Mouse (Mus musculus): ENCODE data around the gene Mmp14. TPM values are rescaled to one million over a fixed set of nuclear protein-coding genes. Genes with fewer than 3 reads are reported as not detected.

The Mmp14 gene
- polyA plus RNA-seq, 1 experiment = 118 TPM

DNA sequence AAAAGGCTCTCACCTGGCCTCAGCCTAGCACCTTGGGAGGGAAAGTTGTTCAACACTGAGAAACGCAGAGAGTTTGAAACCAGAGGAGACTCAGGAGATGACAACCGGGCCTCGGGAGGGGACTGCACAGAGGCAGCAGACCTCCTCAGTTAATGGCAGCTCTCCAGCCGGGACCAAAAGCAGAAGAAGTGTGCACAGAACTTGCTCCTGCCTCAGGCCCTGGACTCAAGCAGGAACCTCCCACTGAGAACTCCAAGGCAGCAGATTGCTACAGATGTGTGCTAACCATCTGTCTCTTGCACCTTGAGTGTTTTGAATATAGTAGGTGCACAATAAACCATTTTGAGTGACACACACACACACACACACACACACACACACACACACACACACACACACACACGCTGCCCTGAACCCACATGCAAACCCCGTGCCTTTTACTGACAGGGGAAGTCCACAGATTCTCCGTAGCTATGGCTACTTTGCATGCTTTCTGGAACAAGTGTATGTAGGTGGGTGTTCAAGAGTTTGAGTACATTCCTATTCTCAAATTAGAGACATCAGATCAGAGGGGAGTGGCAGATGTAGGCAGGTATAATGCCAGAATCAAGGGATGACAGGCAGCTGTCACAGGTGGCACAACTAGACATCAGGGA, 33.4 kb upstream of the Mmp14 start:
- Histone ChIP-seq H3K79me2 (ENCODE audit: control insufficient read depth, insufficient read depth) (no peaks in the 10 kb centered on the region), H3K79me3 (ENCODE audit: low read depth) (no peaks in the 10 kb centered on the region), H3ac (ENCODE audit: control insufficient read depth, insufficient read length, low read depth) (no peak overlapping the region), H3K4me3 (ENCODE audit: insufficient read depth, poor library complexity, severe bottlenecking) (no peak overlapping the region), H3K27me3 (ENCODE audit: control insufficient read depth, insufficient read depth, insufficient read length) (no peaks in the 10 kb centered on the region), H3K36me3 (ENCODE audit: control insufficient read depth, insufficient read depth) (no peaks in the 10 kb centered on the region)
- TF ChIP-seq USF1 (IDR thresholded peaks at IDR 0.05; ENCODE audit: low read depth) (no peak), CTCF (IDR thresholded peaks at IDR 0.05; ENCODE audit: control insufficient read depth, insufficient read depth, insufficient read length) (no peak), CEBPB (IDR thresholded peaks at IDR 0.05; ENCODE audit: low read depth) (no peak)

DNA sequence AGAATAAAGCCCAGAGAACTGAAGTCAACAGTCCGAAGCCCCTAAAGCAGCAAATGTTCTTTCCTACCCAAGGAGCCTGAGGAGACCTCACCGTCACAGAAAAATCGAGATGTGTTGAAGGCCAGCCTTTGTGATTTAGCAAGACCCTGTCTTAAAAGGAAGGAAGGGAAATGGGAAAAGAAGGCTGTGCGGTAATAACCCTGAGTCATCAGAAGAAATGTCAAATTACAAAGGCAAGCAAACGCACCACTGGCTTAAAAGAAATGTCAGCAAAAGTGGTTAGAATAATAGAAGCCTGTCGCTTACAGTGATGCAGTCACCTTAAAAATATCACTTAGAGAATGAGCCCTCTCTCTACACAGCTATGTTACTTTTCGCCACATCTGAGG, 32.9 kb upstream of the Mmp14 start:
- TF ChIP-seq MAX (IDR thresholded peaks at IDR 0.05) (no peak), USF1 (IDR thresholded peaks at IDR 0.05; ENCODE audit: low read depth) (no peak), FOSL1 (IDR thresholded peaks at IDR 0.05; ENCODE audit: insufficient read depth, low read length, poor library complexity, severe bottlenecking) (no peak), CEBPB (IDR thresholded peaks at IDR 0.05; ENCODE audit: low read depth) (no peak), MYOG (IDR thresholded peaks at IDR 0.05; ENCODE audit: control insufficient read depth, extremely low read depth, insufficient read length) (no peak), CTCF (IDR thresholded peaks at IDR 0.05; ENCODE audit: control insufficient read depth, insufficient read depth, insufficient read length) (no peak)

DNA sequence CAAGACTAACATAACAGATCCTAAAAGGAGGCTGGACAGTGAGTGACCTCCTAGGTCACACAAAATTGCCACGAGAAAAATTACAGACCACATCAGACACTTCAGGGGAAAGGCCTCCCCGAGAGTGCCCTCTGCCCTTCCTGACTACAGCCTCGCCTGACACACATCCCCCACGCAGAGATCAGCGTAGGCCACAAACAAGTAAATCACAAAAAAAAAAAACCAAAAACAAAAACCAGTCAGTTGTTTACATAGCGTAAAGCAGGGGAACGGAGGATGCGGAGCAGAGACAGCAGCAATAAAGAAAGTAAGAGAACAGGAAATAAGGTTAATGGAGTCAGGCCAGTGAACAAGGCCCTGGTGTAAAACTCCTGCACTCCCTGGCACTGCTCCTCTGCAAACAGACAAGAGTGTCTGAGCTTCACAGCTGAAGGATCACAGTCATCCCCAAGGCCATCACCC, 32.5 kb upstream of the Mmp14 start:
- Histone ChIP-seq H3ac (ENCODE audit: control insufficient read depth, insufficient read length, low read depth) (no peak overlapping the region), H3K36me3 (ENCODE audit: control insufficient read depth, insufficient read depth) (no peaks in the 10 kb centered on the region), H3K79me2 (ENCODE audit: control insufficient read depth, insufficient read depth) (no peaks in the 10 kb centered on the region), H3K4me3 (ENCODE audit: insufficient read depth, poor library complexity, severe bottlenecking) (no peak overlapping the region), H3K79me3 (ENCODE audit: low read depth) (no peaks in the 10 kb centered on the region), H3K27me3 (ENCODE audit: control insufficient read depth, insufficient read depth, insufficient read length) (no peaks in the 10 kb centered on the region)
- TF ChIP-seq MAX (IDR thresholded peaks at IDR 0.05) = no peak
- TF ChIP-seq CTCF (IDR thresholded peaks at IDR 0.05; ENCODE audit: control insufficient read depth, insufficient read depth, insufficient read length) = no peak
- no peak for TF ChIP-seq USF1 (IDR thresholded peaks at IDR 0.05; ENCODE audit: low read depth)
- no peak for TF ChIP-seq CEBPB (IDR thresholded peaks at IDR 0.05; ENCODE audit: low read depth)
- no peak for TF ChIP-seq MYOG (IDR thresholded peaks at IDR 0.05; ENCODE audit: control insufficient read depth, extremely low read depth, insufficient read length)
- TF ChIP-seq MYOD1 (IDR thresholded peaks at IDR 0.05; ENCODE audit: control insufficient read depth, insufficient read length, low read depth) = no peak
- TF ChIP-seq FOSL1 (IDR thresholded peaks at IDR 0.05; ENCODE audit: insufficient read depth, low read length, poor library complexity, severe bottlenecking) = no peak

More for the DNA sequence above, 32.9 kb upstream of the Mmp14 start:
- no peaks in the 10 kb centered on the region for H3K79me2 ChIP-seq (ENCODE audit: control insufficient read depth, insufficient read depth)
- no peak overlapping the region for H3K4me3 ChIP-seq (ENCODE audit: insufficient read depth, poor library complexity, severe bottlenecking)
- H3K36me3 ChIP-seq (ENCODE audit: control insufficient read depth, insufficient read depth) = no peaks in the 10 kb centered on the region
- H3ac ChIP-seq (ENCODE audit: control insufficient read depth, insufficient read length, low read depth) = no peak overlapping the region
- no peaks in the 10 kb centered on the region for H3K27me3 ChIP-seq (ENCODE audit: control insufficient read depth, insufficient read depth, insufficient read length)
- H3K79me3 ChIP-seq (ENCODE audit: low read depth) = no peaks in the 10 kb centered on the region

DNA sequence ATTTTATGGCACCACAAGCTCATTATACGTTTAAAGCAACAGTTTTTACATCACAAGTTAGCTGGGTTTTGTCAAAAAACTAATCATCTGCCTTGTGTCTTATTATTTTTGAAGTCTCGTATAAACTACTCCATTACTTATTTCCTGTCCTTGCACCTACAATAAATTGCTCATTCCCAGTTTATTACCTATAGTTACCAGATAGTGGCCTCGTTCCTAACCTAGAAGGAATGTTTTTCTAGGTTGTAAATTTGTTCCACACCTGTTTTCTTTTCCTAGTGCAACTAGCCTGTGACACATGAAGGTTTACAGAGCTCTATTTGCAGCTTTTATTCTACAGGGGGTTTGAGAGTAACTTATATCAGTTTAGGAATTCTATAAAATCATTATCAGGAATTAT, 29.7 kb upstream of the Mmp14 start:
- no peaks in the 10 kb centered on the region for H3K79me2 ChIP-seq (ENCODE audit: control insufficient read depth, insufficient read depth)
- H3K36me3 ChIP-seq (ENCODE audit: control insufficient read depth, insufficient read depth) = no peaks in the 10 kb centered on the region
- no peaks in the 10 kb centered on the region for H3K79me3 ChIP-seq (ENCODE audit: low read depth)

DNA sequence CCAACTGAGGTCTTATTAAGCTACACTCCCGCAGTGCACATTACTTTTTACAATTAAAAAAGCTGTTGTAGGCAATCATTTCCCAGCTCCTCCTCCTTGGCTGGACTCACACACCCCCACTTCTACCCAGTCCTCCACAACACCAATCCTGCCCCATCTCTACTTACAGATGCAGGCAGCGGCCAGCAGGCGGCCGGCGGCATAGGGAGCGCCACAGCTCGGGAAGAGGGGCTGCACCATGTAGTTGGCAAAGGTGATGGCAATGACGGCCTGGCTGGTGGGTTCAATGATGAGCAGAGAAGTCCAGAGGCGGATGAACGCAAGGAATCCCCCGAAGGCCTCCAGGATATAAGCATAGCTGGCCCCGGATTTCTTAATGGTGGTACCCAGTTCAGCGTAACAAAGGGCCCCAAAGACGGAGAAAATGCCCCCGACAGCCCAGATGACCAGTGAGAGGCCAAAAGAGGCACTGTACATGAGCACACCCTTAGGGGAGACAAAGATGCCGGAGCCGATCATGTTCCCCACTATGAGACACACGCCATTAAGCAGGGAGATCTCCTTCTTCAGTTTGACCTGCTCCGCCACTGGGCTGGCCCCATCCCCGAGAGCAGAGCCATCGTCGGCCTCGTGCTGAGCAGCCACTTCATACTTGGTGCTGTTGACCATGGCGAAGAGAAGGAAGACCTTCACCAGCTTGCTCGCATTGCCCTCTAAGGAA, 22.9 kb upstream of the Mmp14 start:
- Histone ChIP-seq H3ac (ENCODE audit: control insufficient read depth, insufficient read length, low read depth) (no peak overlapping the region), H3K79me2 (ENCODE audit: control insufficient read depth, insufficient read depth) (no peaks in the 10 kb centered on the region), H3K27me3 (ENCODE audit: control insufficient read depth, insufficient read depth, insufficient read length) (no peaks in the 10 kb centered on the region), H3K79me3 (ENCODE audit: low read depth) (no peaks in the 10 kb centered on the region), H3K36me3 (ENCODE audit: control insufficient read depth, insufficient read depth) (no peaks in the 10 kb centered on the region), H3K4me3 (ENCODE audit: insufficient read depth, poor library complexity, severe bottlenecking) (no peak overlapping the region)
- TF ChIP-seq USF1 (IDR thresholded peaks at IDR 0.05; ENCODE audit: low read depth) (no peak), FOSL1 (IDR thresholded peaks at IDR 0.05; ENCODE audit: insufficient read depth, low read length, poor library complexity, severe bottlenecking) (no peak), MYOG (IDR thresholded peaks at IDR 0.05; ENCODE audit: control insufficient read depth, extremely low read depth, insufficient read length) (no peak), CTCF (IDR thresholded peaks at IDR 0.05; ENCODE audit: control insufficient read depth, insufficient read depth, insufficient read length) (no peak), CEBPB (IDR thresholded peaks at IDR 0.05; ENCODE audit: low read depth) (no peak)

More for the DNA sequence above, 29.7 kb upstream of the Mmp14 start:
- TF ChIP-seq FOSL1 (IDR thresholded peaks at IDR 0.05; ENCODE audit: insufficient read depth, low read length, poor library complexity, severe bottlenecking) (no peak), USF1 (IDR thresholded peaks at IDR 0.05; ENCODE audit: low read depth) (no peak), MAX (IDR thresholded peaks at IDR 0.05) (no peak), MYOD1 (IDR thresholded peaks at IDR 0.05; ENCODE audit: control insufficient read depth, insufficient read length, low read depth) (no peak), MYOG (IDR thresholded peaks at IDR 0.05; ENCODE audit: control insufficient read depth, extremely low read depth, insufficient read length) (no peak), CTCF (IDR thresholded peaks at IDR 0.05; ENCODE audit: control insufficient read depth, insufficient read depth, insufficient read length) (no peak), CEBPB (IDR thresholded peaks at IDR 0.05; ENCODE audit: low read depth) (no peak)
- H3K4me3 ChIP-seq (ENCODE audit: insufficient read depth, poor library complexity, severe bottlenecking) = no peak overlapping the region
- H3ac ChIP-seq (ENCODE audit: control insufficient read depth, insufficient read length, low read depth) = no peak overlapping the region
- H3K27me3 ChIP-seq (ENCODE audit: control insufficient read depth, insufficient read depth, insufficient read length) = no peaks in the 10 kb centered on the region

All from C2C12 (cell line).